Mouse (Mus musculus) cortical plate, adult 2 months (tissue): ENCODE data around the gene Alkbh7.
A peak's percentile ranks its signal among the peaks of the same experiment; 100 is the strongest.

Source experiments
- CTCF ChIP-seq: fragments of 200-500 bp; IDR thresholded peaks from 2 replicates; pipeline ENCODE4 v1.5.1; 2011; ENCODE audit warnings: mild to moderate bottlenecking, control low read depth, low read length; ENCODE audit not compliant: insufficient read depth; ENCODE audit errors: extremely low read depth
- POLR2A ChIP-seq: fragments of 200-500 bp; IDR thresholded peaks from 2 replicates; pipeline ENCODE4 v1.6.1; 2011; ENCODE audit warnings: mild to moderate bottlenecking, low read length, control low read depth; ENCODE audit not compliant: insufficient read depth; ENCODE audit errors: extremely low read depth

- TF ChIP-seq CTCF (0 out of 2 replicates have a peak, but pooled peaks have one; percentile 13), POLR2A (no peak)
Measured at GRCm38 (mm10) chr17:56957763-56958429, 39.2 kb upstream of the Alkbh7 start.
